Mouse (Mus musculus): ENCODE measurements around the gene Enox2.

Enox2 gene

DNA sequence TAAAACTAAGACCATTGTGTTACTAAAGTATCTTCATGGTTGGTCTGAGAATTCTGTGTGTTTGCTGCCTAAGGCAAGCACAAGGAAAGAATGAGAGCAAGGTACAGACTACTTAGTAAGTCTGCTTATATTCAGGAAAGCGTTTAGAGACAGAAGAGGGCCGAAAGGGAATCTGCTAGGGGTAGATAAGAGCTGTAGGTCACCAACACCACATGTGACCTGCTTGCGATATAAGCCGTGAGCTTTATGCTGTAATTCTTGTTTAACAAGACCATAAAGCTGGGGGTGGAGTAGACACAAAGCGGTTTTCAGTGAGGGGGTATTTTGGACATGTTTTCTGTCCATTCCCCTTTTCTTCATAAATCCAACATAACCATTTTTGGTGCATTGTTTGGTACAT is 302.4 kb downstream of the Enox2 start:
- no peak for DNase-seq

DNA sequence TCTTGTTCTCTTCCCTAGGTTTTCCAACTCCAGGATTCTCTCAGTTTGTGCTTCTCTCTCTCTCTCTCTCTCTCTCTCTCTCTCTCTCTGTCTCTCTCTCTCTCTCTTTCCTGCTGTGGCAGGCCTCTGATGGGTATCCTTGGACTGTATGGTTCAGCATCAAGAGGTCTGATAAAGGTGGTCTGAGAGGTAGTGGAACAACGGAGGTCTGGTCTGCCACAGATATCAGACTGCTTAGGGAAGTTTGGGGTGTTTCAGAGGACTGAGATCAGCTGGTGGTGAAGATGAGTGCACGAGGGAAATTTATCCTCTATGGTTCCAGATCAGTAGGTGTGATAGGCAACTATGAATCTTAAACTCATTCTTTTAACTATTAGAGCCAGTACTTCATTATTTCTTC is 303.6 kb downstream of the Enox2 start:
- no peak for DNase-seq
